Mouse (Mus musculus): Measurements from ENCODE around the gene Gm10666.
"Not testable (repeated sequence)": the region's sequence is repeated elsewhere in the genome, so short reads cannot be mapped to it uniquely, and the experiment has no call there.

Gene Gm10666

DNA sequence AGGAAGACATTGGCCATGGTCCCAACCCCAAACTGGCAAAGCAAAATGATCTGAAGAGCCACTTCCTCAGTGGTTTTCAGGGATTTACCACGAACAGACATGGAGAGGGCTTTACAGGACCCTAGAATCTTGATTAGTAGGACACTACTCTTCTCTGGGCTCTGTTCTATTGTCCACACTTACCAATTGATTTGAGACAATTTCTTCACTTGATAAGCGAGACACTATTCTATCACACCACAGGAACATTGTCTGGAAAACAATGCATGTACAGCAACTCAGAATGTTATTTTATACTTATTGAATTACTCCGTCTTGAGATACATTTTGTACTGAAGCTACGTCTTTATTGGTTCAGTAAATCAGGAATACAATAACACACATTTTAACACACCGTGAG is at the start of gene Gm10666:
Gm10666 (minus strand) TSS at position 101 of the 400 bp plus-strand sequence.
- in situ Hi-C loops (cut with MboI; ENCODE audit: low sequenced_read_pairs): not testable (repeated sequence)

GRCm38 (mm10) chr7:22163935-22164334 is 29.4 kb upstream of the Gm10666 start, which contains the start of gene Vmn1r142:
Gene Vmn1r142 (minus strand): TSS chr7:22164035.
- in situ Hi-C loops (cut with MboI; ENCODE audit: low sequenced_read_pairs): not testable (repeated sequence)

GRCm38 (mm10) chr7:22118145-22118544 is 16.4 kb downstream of the Gm10666 start, which contains the start of gene Gm16451:
Gene Gm16451 (minus strand): TSS chr7:22118245.
- in situ Hi-C loops (cut with MboI; ENCODE audit: low sequenced_read_pairs): not testable (repeated sequence)

All from CH12F3 (cell line).